In the genomic region with DNA sequence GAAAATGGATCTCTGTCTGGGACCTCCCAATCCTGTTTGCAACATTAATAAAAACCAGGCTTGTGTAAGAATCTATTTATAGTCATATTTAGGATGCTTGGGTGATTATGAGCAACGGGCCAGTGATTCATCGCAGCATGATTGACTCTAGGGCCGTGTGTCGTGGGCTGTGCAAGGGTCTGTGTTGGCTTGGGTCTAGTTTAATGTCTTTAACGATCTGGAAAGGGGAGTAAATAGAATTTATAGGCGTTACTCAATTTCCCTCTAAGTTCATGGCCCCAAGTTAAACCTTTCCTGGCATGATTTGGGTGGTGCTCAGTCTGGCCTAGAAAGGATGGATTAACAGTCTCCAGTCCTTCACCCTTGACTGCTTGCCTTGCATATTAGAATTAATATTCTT, we compare ENCODE assay signal across 19 mouse cellular contexts.
DNase-seq lines count a peak whose midpoint lies in the region; ATAC-seq and TF ChIP-seq lines count a peak whose summit lies in the region.
"Had no signal": no experiment of that assay in that cellular context is flagged by ENCODE, and none has a peak within 500 bp of the region (broad histone marks: within the 10 kb centered on the region; RNA-seq: fewer than 3 reads in every experiment).

No protein-coding gene starts in this region.

- no peaks in the 10 kb centered on the region for H3K27me3 ChIP-seq in cerebellum, adult 2 months (ENCODE audit: control insufficient read depth, insufficient read depth, low read length)
- H3K27me3 ChIP-seq in kidney, postnatal 0 days (ENCODE audit: insufficient read depth, low read length): no peaks in the 10 kb centered on the region
- H3K27me3 ChIP-seq: heart, embryonic 12.5 days had no signal

- no peak overlapping the region for H3K4me3 ChIP-seq in cerebellum, adult 2 months (replicated peaks; ENCODE audit: insufficient read depth, low read depth, low read length)
- H3K4me3 ChIP-seq in kidney, postnatal 0 days (replicated peaks; ENCODE audit: low read depth, low read length): no peak overlapping the region
- H3K4me3 ChIP-seq: embryonic facial prominence, embryonic 10.5 days; erythroblast, embryonic 14.5 days; heart, embryonic 12.5 days had no signal

- TF ChIP-seq POLR2A in cerebellum, adult 2 months (IDR thresholded peaks at IDR 0.05; ENCODE audit: borderline replicate concordance, insufficient read depth, low read length): no peak

- H3K9me3 ChIP-seq in kidney, postnatal 0 days (replicated peaks; ENCODE audit: low read length): no peaks in the 10 kb centered on the region
- H3K9me3 ChIP-seq: embryonic facial prominence, embryonic 10.5 days; heart, embryonic 12.5 days had no signal

- ATAC-seq in kidney, postnatal 0 days (replicated peaks; ENCODE audit: low FRiP score, low read depth): peak; percentile 78
- ATAC-seq: forebrain, embryonic 16.5 days; midbrain, embryonic 16.5 days had no signal

- TF ChIP-seq CTCF in cerebellum, adult 2 months (IDR thresholded peaks at IDR 0.05; ENCODE audit: borderline replicate concordance, insufficient read depth, low read depth, low read length): no peak
- TF ChIP-seq CTCF in kidney, postnatal 0 days (IDR thresholded peaks at IDR 0.05; ENCODE audit: low read depth): no peak

- DNase-seq in cerebellum, adult 2 months: peak; percentile 39 to 73
- no peak for DNase-seq in cerebellum, adult 11-12 months
- DNase-seq in kidney, postnatal 0 days (ENCODE audit: low spot score): peak; percentile 82
- no peak for DNase-seq in kidney, adult 9 months
- peak; percentile 40 to 48 for DNase-seq in cerebellum, postnatal 25 days
- DNase-seq in T-cell, adult 2 months (ENCODE audit: low spot score): no peak
- no peak for DNase-seq in lung, postnatal 25 days (ENCODE audit: low spot score)
- DNase-seq in lung, postnatal 36 days: no peak
- DNase-seq: B cell, adult 2 months; heart, postnatal 4 days; kidney, postnatal 14 days; left cerebral cortex, postnatal 4 days; thymus, postnatal 25 days had no signal

- H3K27ac ChIP-seq in cerebellum, adult 2 months (ENCODE audit: insufficient read depth, low read length): peak overlapping the region; percentile 2; the same call in 1 of the 2 replicates
- no peak overlapping the region for H3K27ac ChIP-seq in kidney, postnatal 0 days
- H3K27ac ChIP-seq: embryonic facial prominence, embryonic 10.5 days; liver, embryonic 14.5 days had no signal

- 16% methylated on average over 6 of the region's 6 CpGs for WGBS in cerebellum, adult 2 months
- 19% methylated on average over 6 of the region's 6 CpGs for WGBS in kidney, postnatal 0 days

- H3K4me1 ChIP-seq in cerebellum, adult 2 months (ENCODE audit: control insufficient read depth, insufficient read depth, low read length): peaks cover 22% of the 10 kb centered on the region; the same call in 1 of the 2 replicates
- no peaks in the 10 kb centered on the region for H3K4me1 ChIP-seq in kidney, postnatal 0 days (replicated peaks; ENCODE audit: insufficient read depth, low read length)
- H3K4me1 ChIP-seq: embryonic facial prominence, embryonic 10.5 days; heart, embryonic 12.5 days had no signal

- H3K9ac ChIP-seq in kidney, postnatal 0 days (ENCODE audit: low read depth, low read length): no peak overlapping the region
- H3K9ac ChIP-seq: heart, embryonic 12.5 days; liver, embryonic 14.5 days had no signal

- H3K4me2 ChIP-seq in kidney, postnatal 0 days (ENCODE audit: low read length): no peak overlapping the region
- H3K4me2 ChIP-seq: heart, embryonic 12.5 days had no signal

- H3K36me3 ChIP-seq in kidney, postnatal 0 days (ENCODE audit: insufficient read depth, low read length): no peaks in the 10 kb centered on the region
- H3K36me3 ChIP-seq: embryonic facial prominence, embryonic 10.5 days; heart, embryonic 12.5 days had no signal

Comparison
In these comparisons a context has a peak if more than half of its experiments do, and no peak if none do; other contexts are left out.
1. DNase-seq: peak in cerebellum, adult 2 months (2 of 2), kidney, postnatal 0 days (single experiment) and cerebellum, postnatal 25 days (2 of 2); none in cerebellum, adult 11-12 months (single experiment), kidney, adult 9 months (single experiment), T-cell, adult 2 months (single experiment), lung, postnatal 25 days (single experiment) and lung, postnatal 36 days (single experiment).